In the genomic region with DNA sequence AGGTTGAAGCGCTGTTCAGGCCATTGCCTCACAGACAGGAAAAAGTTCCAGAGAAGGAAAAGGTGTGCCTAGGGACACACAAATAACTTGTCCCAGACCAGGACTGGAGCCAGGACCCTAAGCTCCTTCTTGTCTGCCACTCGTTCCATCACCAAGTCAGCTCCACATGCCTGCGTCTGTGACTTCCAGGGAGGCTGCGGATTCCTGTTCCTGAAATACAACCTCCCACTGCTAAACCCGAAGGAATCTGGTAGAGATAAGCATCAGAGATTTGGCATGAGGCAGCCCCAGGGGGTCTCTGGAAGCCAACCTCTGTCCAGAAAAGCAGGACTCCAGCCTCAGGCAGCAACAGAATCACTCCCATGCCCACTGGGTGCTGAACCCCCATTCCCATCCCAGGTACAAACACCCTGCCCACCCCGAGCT, we compare ENCODE assay signal across 14 mouse cellular contexts. TPM values are rescaled to one million over a fixed set of nuclear protein-coding genes. Genes with fewer than 3 reads are reported as not detected.
DNase-seq lines count a peak whose midpoint lies in the region; ATAC-seq lines count a peak whose summit lies in the region.
"Had no signal": no experiment of that assay in that cellular context is flagged by ENCODE, and none has a peak within 500 bp of the region (broad histone marks: within the 10 kb centered on the region; RNA-seq: fewer than 3 reads in every experiment).

No protein-coding gene starts in this region.

- no peak overlapping the region for H3K27ac ChIP-seq in liver, embryonic 11.5 days (ENCODE audit: low read depth, low read length)
- peak overlapping the region; percentile 90 for H3K27ac ChIP-seq in heart, embryonic 15.5 days
- no peak overlapping the region for H3K27ac ChIP-seq in liver, embryonic 15.5 days (replicated peaks)

- ATAC-seq in liver, embryonic 11.5 days (replicated peaks; ENCODE audit: low FRiP score), result no peak
- ATAC-seq in heart, embryonic 15.5 days (replicated peaks; ENCODE audit: insufficient number of reproducible peaks, insufficient read depth, low FRiP score, low read depth), result no peak; the same call in 1 of the 2 replicates
- no peak for ATAC-seq in liver, embryonic 15.5 days (ENCODE audit: insufficient read depth)
- ATAC-seq: inflammation-experienced regulatory T-cells, adult 6 months; midbrain, embryonic 16.5 days had no signal

- no peaks in the 10 kb centered on the region for H3K36me3 ChIP-seq in liver, embryonic 11.5 days (ENCODE audit: control insufficient read depth, insufficient read depth, low read length)
- H3K36me3 ChIP-seq in heart, embryonic 15.5 days, result no peaks in the 10 kb centered on the region
- no peaks in the 10 kb centered on the region for H3K36me3 ChIP-seq in liver, embryonic 15.5 days (replicated peaks)
- H3K36me3 ChIP-seq: G1E had no signal

- no peak overlapping the region for H3K9ac ChIP-seq in liver, embryonic 11.5 days (ENCODE audit: low read depth, low read length)
- H3K9ac ChIP-seq in heart, embryonic 15.5 days, result peak overlapping the region; percentile 44
- no peak overlapping the region for H3K9ac ChIP-seq in liver, embryonic 15.5 days

- peaks cover 8% of the 10 kb centered on the region; the same call in 1 of the 2 replicates for H3K4me1 ChIP-seq in liver, embryonic 11.5 days (replicated peaks; ENCODE audit: control insufficient read depth, insufficient read depth, low read length)
- peaks cover 24% of the 10 kb centered on the region for H3K4me1 ChIP-seq in heart, embryonic 15.5 days (replicated peaks)
- H3K4me1 ChIP-seq in liver, embryonic 15.5 days (replicated peaks), result 0 out of 2 replicates have a peak, but pooled peaks cover 4% of the 10 kb centered on the region

- H3K4me3 ChIP-seq in liver, embryonic 11.5 days (ENCODE audit: low read depth, low read length), result no peak overlapping the region
- H3K4me3 ChIP-seq in heart, embryonic 15.5 days, result peak overlapping the region; percentile 44
- no peak overlapping the region for H3K4me3 ChIP-seq in liver, embryonic 15.5 days (replicated peaks)

- H3K4me2 ChIP-seq in liver, embryonic 11.5 days, result peak overlapping the region; percentile 39
- peak overlapping the region; percentile 76 for H3K4me2 ChIP-seq in heart, embryonic 15.5 days
- peak overlapping the region; percentile 29 for H3K4me2 ChIP-seq in liver, embryonic 15.5 days

- WGBS in liver, embryonic 11.5 days, result 20% methylated on average over 6 of the region's 6 CpGs
- WGBS in heart, embryonic 15.5 days, result 7% methylated on average over 6 of the region's 6 CpGs
- 20% methylated on average over 6 of the region's 6 CpGs for WGBS in liver, embryonic 15.5 days (ENCODE audit: insufficient replicate concordance)

- peaks cover 22% of the 10 kb centered on the region for H3K27me3 ChIP-seq in liver, embryonic 11.5 days (replicated peaks; ENCODE audit: control insufficient read depth, insufficient read depth, low read length)
- H3K27me3 ChIP-seq in heart, embryonic 15.5 days, result peaks cover 7% of the 10 kb centered on the region; the same call in 1 of the 2 replicates
- H3K27me3 ChIP-seq in liver, embryonic 15.5 days, result peaks cover 9% of the 10 kb centered on the region; the same call in 1 of the 2 replicates

- no peaks in the 10 kb centered on the region for H3K9me3 ChIP-seq in liver, embryonic 11.5 days (ENCODE audit: control insufficient read depth, low read length)
- H3K9me3 ChIP-seq in heart, embryonic 15.5 days (replicated peaks), result no peaks in the 10 kb centered on the region
- no peaks in the 10 kb centered on the region for H3K9me3 ChIP-seq in liver, embryonic 15.5 days (replicated peaks)
- H3K9me3 ChIP-seq: G1E had no signal

- peak; percentile 91 for DNase-seq in heart, adult 11 months
- DNase-seq in heart, adult 9 months (ENCODE audit: low spot score in 2 of 2), result no peak
- DNase-seq in liver, embryonic 11.5 days (ENCODE audit: low spot score), result no peak
- DNase-seq in liver, result no peak
- no peak for DNase-seq in ovary, postnatal 14 days (ENCODE audit: low spot score)
- DNase-seq in adrenal gland, adult 2 months, result no peak
- DNase-seq: cerebellum, postnatal 36 days had no signal

RNA-seq across cellular contexts. Expression of a gene that starts 0.4 kb away (rescaled TPM):
- 0.23 and 0.30 TPM in 2 replicates for polyA plus RNA-seq in liver, embryonic 11.5 days (2014; fragmentation: Nextera tagmentation; extraction: Ambion mirVana)
- 7.0 and 7.4 TPM in 2 replicates for polyA plus RNA-seq in heart, embryonic 15.5 days (2015; fragmentation: Nextera tagmentation; extraction: Ambion mirVana)
- polyA plus RNA-seq in liver, embryonic 15.5 days (2015; fragmentation: Nextera tagmentation; extraction: Ambion mirVana), result 0.07 and 0.12 TPM in 2 replicates
- not detected for total RNA-seq in adrenal gland, adult 2 months (2021)
- 0.30 and 0.76 TPM in 2 replicates for polyA plus RNA-seq in adrenal gland, adult 2 months (2012; rRNA removed)
- total RNA-seq: G1E had no signal
- polyA plus RNA-seq: forebrain, embryonic 11.5 days; G1E; inflammation-experienced regulatory T-cells, adult 6 months; midbrain, embryonic 16.5 days had no signal

RNA-seq across cellular contexts. Expression of a gene that starts 14.2 kb away (rescaled TPM):
- 0.04 TPM in 1 of 2 replicates, not detected in the other for polyA plus RNA-seq in liver, embryonic 11.5 days (2014; fragmentation: Nextera tagmentation; extraction: Ambion mirVana)
- not detected in 2 replicates for polyA plus RNA-seq in heart, embryonic 15.5 days (2015; fragmentation: Nextera tagmentation; extraction: Ambion mirVana)
- not detected in 2 replicates for polyA plus RNA-seq in liver, embryonic 15.5 days (2015; fragmentation: Nextera tagmentation; extraction: Ambion mirVana)
- total RNA-seq in adrenal gland, adult 2 months (2021), result not detected
- not detected in 2 replicates for polyA plus RNA-seq in adrenal gland, adult 2 months (2012; rRNA removed)
- total RNA-seq: G1E; gastrocnemius, postnatal 36 days had no signal

RNA-seq across cellular contexts. Expression of a gene that starts 15.5 kb away (rescaled TPM):
- polyA plus RNA-seq in liver, embryonic 11.5 days (2014; fragmentation: Nextera tagmentation; extraction: Ambion mirVana), result 0.18 TPM in 1 of 2 replicates, not detected in the other
- polyA plus RNA-seq in heart, embryonic 15.5 days (2015; fragmentation: Nextera tagmentation; extraction: Ambion mirVana), result 0.09 TPM in 1 of 2 replicates, not detected in the other
- polyA plus RNA-seq in liver, embryonic 15.5 days (2015; fragmentation: Nextera tagmentation; extraction: Ambion mirVana), result not detected in 2 replicates
- total RNA-seq in adrenal gland, adult 2 months (2021), result not detected
- not detected in 2 replicates for polyA plus RNA-seq in adrenal gland, adult 2 months (2012; rRNA removed)
- total RNA-seq: G1E; gastrocnemius, postnatal 36 days had no signal
- polyA plus RNA-seq: G1E; inflammation-experienced regulatory T-cells, adult 6 months had no signal

RNA-seq across cellular contexts. Expression of a gene that starts 36.1 kb away (rescaled TPM):
- polyA plus RNA-seq in liver, embryonic 11.5 days (2014; fragmentation: Nextera tagmentation; extraction: Ambion mirVana), result 122 and 144 TPM in 2 replicates
- polyA plus RNA-seq in heart, embryonic 15.5 days (2015; fragmentation: Nextera tagmentation; extraction: Ambion mirVana), result 55.7 and 71.7 TPM in 2 replicates
- 43.2 and 44.4 TPM in 2 replicates for polyA plus RNA-seq in liver, embryonic 15.5 days (2015; fragmentation: Nextera tagmentation; extraction: Ambion mirVana)
- total RNA-seq in adrenal gland, adult 2 months (2021), result 10 to 100 TPM; 72.0 TPM
- polyA plus RNA-seq in adrenal gland, adult 2 months (2012; rRNA removed), result 66.9 and 82.4 TPM in 2 replicates

RNA-seq across cellular contexts. Expression of a gene that starts 45.4 kb away (rescaled TPM):
- 14.6 TPM in 2 replicates for polyA plus RNA-seq in liver, embryonic 11.5 days (2014; fragmentation: Nextera tagmentation; extraction: Ambion mirVana)
- polyA plus RNA-seq in heart, embryonic 15.5 days (2015; fragmentation: Nextera tagmentation; extraction: Ambion mirVana), result 13.1 and 18.5 TPM in 2 replicates
- 10.5 and 13.4 TPM in 2 replicates for polyA plus RNA-seq in liver, embryonic 15.5 days (2015; fragmentation: Nextera tagmentation; extraction: Ambion mirVana)
- 10 to 100 TPM; 37.9 to 49.7 TPM for total RNA-seq in adrenal gland, adult 2 months (2021)
- polyA plus RNA-seq in adrenal gland, adult 2 months (2012; rRNA removed), result 60.0 and 76.6 TPM in 2 replicates
